Mouse (Mus musculus) spleen, adult 10 weeks (tissue): Measurements from ENCODE around the gene Klra7. TPM values are rescaled to one million over a fixed set of nuclear protein-coding genes. Genes with fewer than 3 reads are reported as not detected.

ENCODE experiments used
- polyA plus RNA-seq: library from polyadenylated mRNA; stranded (reverse); fragments of 350-450 nt; fragmentation: Illumina TruSeq; extraction: RNeasy Lipid Tissue Mini Kit (QIAGEN cat#74804); gene quantifications from one replicate; pipeline ENCODE4 v1.2.3, GENCODE M21; 2015; ENCODE audit warnings: low replicate concordance; ENCODE audit not compliant: insufficient read depth

The Klra7 gene
- 18.6 TPM for polyA plus RNA-seq

GRCm38 (mm10) chr6:130233222-130233621, at the start of gene Klra7:
Klra7 (minus strand) TSS chr6:130233322.

GRCm38 (mm10) chr6:130281828-130282227, 48.7 kb upstream of the Klra7 start, which contains the start of gene Klra10:
Klra10 (minus strand) TSS chr6:130281928.

GRCm38 (mm10) chr6:130193012-130193411, 40.1 kb downstream of the Klra7 start, which contains the start of gene Klra9:
Klra9 (minus strand) TSS chr6:130193112.

Other genes starting within 250 kb of the Klra7 start
- 3.3 TPM for gene Klra6, start 206.4 kb downstream of the Klra7 start, polyA plus RNA-seq
- 15.0 TPM for gene Klra4, start 166.1 kb downstream of the Klra7 start, polyA plus RNA-seq
- gene Klra8, start 103.4 kb downstream of the Klra7 start, polyA plus RNA-seq = 31.1 TPM
- 11.2 TPM for gene Klra9, start 40.2 kb downstream of the Klra7 start, polyA plus RNA-seq
- gene Klra10, start 48.6 kb upstream of the Klra7 start, polyA plus RNA-seq = 4.2 TPM
- 9.0 TPM for gene Klra3, start 104.3 kb upstream of the Klra7 start, polyA plus RNA-seq
- 6.6 TPM for gene Klra1, start 153.6 kb upstream of the Klra7 start, polyA plus RNA-seq